Mouse (Mus musculus) mature B cell (primary cell): ENCODE data around the gene Ryr3.

ENCODE experiments used
- in situ Hi-C: fragments of 300-500 bp; cut with MboI; formaldehyde crosslinking; loops from 2 replicates; pipeline ENCODE4 v1.14.3; 2019

The Ryr3 gene

GRCm38 (mm10) chr2:112653836-112654235 is 563.1 kb downstream of the Ryr3 start:
- in situ Hi-C loops, result no loop called here

GRCm38 (mm10) chr2:112637206-112637605 is 579.7 kb downstream of the Ryr3 start:
- in situ Hi-C loops, result no loop called here

GRCm38 (mm10) chr2:112632536-112632935 is 584.4 kb downstream of the Ryr3 start:
- in situ Hi-C loops, result no loop called here

- in situ Hi-C loops, result no loop called here
Measured at GRCm38 (mm10) chr2:112630669-112631068, 586.2 kb downstream of the Ryr3 start.

GRCm38 (mm10) chr2:112625156-112625555 is 591.7 kb downstream of the Ryr3 start:
- in situ Hi-C loops, result no loop called here

GRCm38 (mm10) chr2:112617206-112617605 is 599.7 kb downstream of the Ryr3 start:
- in situ Hi-C loops, result no loop called here

GRCm38 (mm10) chr2:112614375-112614774 is 602.5 kb downstream of the Ryr3 start:
- in situ Hi-C loops, result no loop called here

GRCm38 (mm10) chr2:112612628-112613027 is 604.3 kb downstream of the Ryr3 start:
- in situ Hi-C loops, result no loop called here

GRCm38 (mm10) chr2:112606536-112606935 is 610.4 kb downstream of the Ryr3 start:
- in situ Hi-C loops, result no loop called here

- in situ Hi-C loops, result no loop called here
Measured at GRCm38 (mm10) chr2:112602487-112602886, 614.4 kb downstream of the Ryr3 start.

GRCm38 (mm10) chr2:112600222-112600621 is 616.7 kb downstream of the Ryr3 start:
- in situ Hi-C loops, result no loop called here

GRCm38 (mm10) chr2:112597064-112597463 is 619.8 kb downstream of the Ryr3 start:
- in situ Hi-C loops, result no loop called here

GRCm38 (mm10) chr2:112596415-112596814 is 620.5 kb downstream of the Ryr3 start:
- in situ Hi-C loops, result no loop called here

- in situ Hi-C loops, result no loop called here
Measured at GRCm38 (mm10) chr2:112595807-112596206, 621.1 kb downstream of the Ryr3 start.

- in situ Hi-C loops, result no loop called here
Measured at GRCm38 (mm10) chr2:112593781-112594180, 623.1 kb downstream of the Ryr3 start.

GRCm38 (mm10) chr2:112593322-112593721 is 623.6 kb downstream of the Ryr3 start:
- in situ Hi-C loops, result no loop called here

GRCm38 (mm10) chr2:112591451-112591871 is 625.4 kb downstream of the Ryr3 start:
- in situ Hi-C loops, result no loop called here

- in situ Hi-C loops, result no loop called here
Measured at GRCm38 (mm10) chr2:112590985-112591384, 625.9 kb downstream of the Ryr3 start.
